15 mouse cellular contexts compared by ENCODE assay signal in genomic region chr6:30013520-30013919, GRCm38 (mm10).
"Had no signal": no experiment of that assay in that cellular context is flagged by ENCODE, and none has a peak within 500 bp of the region (broad histone marks: within the 10 kb centered on the region; RNA-seq: fewer than 3 reads in every experiment).

No protein-coding gene starts in this region.

- H3K4me1 ChIP-seq: midbrain, embryonic 13.5 days; midbrain, embryonic 15.5 days; stomach, embryonic 15.5 days had no signal

- DNase-seq: lung, adult 18-20 months; lung, embryonic 14.5 days; lung, postnatal 14 days; lung, postnatal 36 days; right cerebral cortex, postnatal 14 days; thymus, adult 2 months; thymus, postnatal 25 days; thymus, postnatal 4 days had no signal

- H3K4me3 ChIP-seq: midbrain, embryonic 13.5 days; midbrain, embryonic 15.5 days; neural tube, embryonic 12.5 days; stomach, embryonic 15.5 days had no signal

- H3K9me3 ChIP-seq: midbrain, embryonic 13.5 days; midbrain, embryonic 15.5 days; neural tube, embryonic 12.5 days; stomach, embryonic 15.5 days had no signal

- H3K4me2 ChIP-seq: lung, embryonic 14.5 days; midbrain, embryonic 11.5 days; midbrain, embryonic 13.5 days; midbrain, embryonic 15.5 days; neural tube, embryonic 12.5 days; stomach, embryonic 15.5 days had no signal

- H3K36me3 ChIP-seq: midbrain, embryonic 13.5 days; midbrain, embryonic 15.5 days; neural tube, embryonic 12.5 days; stomach, embryonic 15.5 days had no signal

- H3K27me3 ChIP-seq: midbrain, embryonic 13.5 days; midbrain, embryonic 15.5 days; neural tube, embryonic 12.5 days; stomach, embryonic 15.5 days had no signal

- H3K27ac ChIP-seq: macrophage; midbrain, embryonic 13.5 days; midbrain, embryonic 15.5 days; neural tube, embryonic 12.5 days; stomach, embryonic 15.5 days; stomach, postnatal 0 days had no signal

- H3K9ac ChIP-seq: lung, embryonic 14.5 days; midbrain, embryonic 13.5 days; midbrain, embryonic 15.5 days; neural tube, embryonic 12.5 days; stomach, embryonic 15.5 days had no signal

- ATAC-seq: midbrain, embryonic 13.5 days; midbrain, embryonic 15.5 days had no signal
